Mouse (Mus musculus) lung, adult 2 months (tissue): ENCODE results near the gene Prtg.

ENCODE experiments used
- CTCF ChIP-seq: fragments of 200-500 bp; IDR thresholded peaks from 2 replicates; pipeline ENCODE4 v1.5.1; 2011; ENCODE audit warnings: mild to moderate bottlenecking, low read length, control low read depth; ENCODE audit not compliant: insufficient read depth
- POLR2A ChIP-seq: fragments of 200-500 bp; IDR thresholded peaks from 2 replicates; pipeline ENCODE4 v1.6.1; 2011; ENCODE audit warnings: low read depth, mild to moderate bottlenecking, control low read depth, low read length, borderline replicate concordance; ENCODE audit errors: extremely low read depth

GRCm38 (mm10) chr9:72913551-72913950 lies 106.9 kb downstream of the Prtg start:
- TF ChIP-seq CTCF (no peak), POLR2A (no peak)
